ENCODE assay signal across 7 mouse cellular contexts in genomic region chr14:21824938-21825337, GRCm38 (mm10). TPM values are rescaled to one million over a fixed set of nuclear protein-coding genes. Genes with fewer than 3 reads are reported as not detected.
DNase-seq lines count a peak whose midpoint lies in the region; ATAC-seq and TF ChIP-seq lines count a peak whose summit lies in the region.

Gene Vdac2, plus strand, starts transcription at chr14:21825238.

- no peak for TF ChIP-seq RAD21 in CH12.LX (IDR thresholded peaks at IDR 0.05; ENCODE audit: low read depth, low read length)

- 96% methylated on average over 2 of the region's 2 CpGs for WGBS in forebrain, embryonic 14.5 days
- 88% methylated on average over 2 of the region's 2 CpGs for WGBS in hindbrain, embryonic 12.5 days
- WGBS in liver, embryonic 14.5 days (ENCODE audit: insufficient replicate concordance) = 78% methylated on average over 2 of the region's 2 CpGs

- H3K27me3 ChIP-seq in CH12.LX (replicated peaks) (no peaks in the 10 kb centered on the region), G1E (ENCODE audit: insufficient read depth, low read length) (no peaks in the 10 kb centered on the region)
- no peaks in the 10 kb centered on the region for H3K27me3 ChIP-seq in forebrain, embryonic 14.5 days (replicated peaks; ENCODE audit: control insufficient read depth, insufficient read depth, low read length)
- H3K27me3 ChIP-seq in hindbrain, embryonic 12.5 days = no peaks in the 10 kb centered on the region
- H3K27me3 ChIP-seq in liver, embryonic 14.5 days (ENCODE audit: control insufficient read depth, insufficient read depth, low read length) = no peaks in the 10 kb centered on the region

- dilution Hi-C loops in CH12.LX (cut with MboI; ENCODE audit: extremely low pct_ligation_motif_present, extremely low pct_unique_long_range_greater_than_20kb, low sequenced_read_pairs) = no loop called here

- no peak for TF ChIP-seq CTCF in CH12.LX (conservative IDR thresholded peaks at IDR 0.05 in 1 of 2, IDR thresholded peaks at IDR 0.05 in 1 of 2; ENCODE audit: low read depth in 2 of 2, low read length in 2 of 2)
- TF ChIP-seq CTCF in G1E (IDR thresholded peaks at IDR 0.05; ENCODE audit: low read depth, low read length) = no peak
- no peak for TF ChIP-seq CTCF in liver, embryonic 14.5 days (IDR thresholded peaks at IDR 0.05; ENCODE audit: low read depth)

- no peak for TF ChIP-seq EP300 in CH12.LX (IDR thresholded peaks at IDR 0.05; ENCODE audit: low read length)
- no peak for TF ChIP-seq EP300 in liver, embryonic 14.5 days (IDR thresholded peaks at IDR 0.05; ENCODE audit: low read depth)

- no peak for ATAC-seq in G1E (ENCODE audit: extremely low read depth, insufficient number of reproducible peaks, low FRiP score, poor library complexity, severe bottlenecking)
- no peak for ATAC-seq in forebrain, embryonic 14.5 days
- no peak for ATAC-seq in hindbrain, embryonic 12.5 days (ENCODE audit: low FRiP score)
- no peak for ATAC-seq in liver, embryonic 14.5 days (ENCODE audit: insufficient read depth)

- no peaks in the 10 kb centered on the region for H3K79me2 ChIP-seq in CH12.LX (replicated peaks; ENCODE audit: control insufficient read depth, extremely low read depth, insufficient read depth, poor library complexity, severe bottlenecking)

- no peak within 1 kb of the TSS for H3K4me3 ChIP-seq in CH12.LX (replicated peaks in 1 of 3; ENCODE audit: low read depth in 2 of 3, low read length in 2 of 3, poor library complexity in 1 of 3)
- H3K4me3 ChIP-seq in G1E (ENCODE audit: low read depth, low read length) = no peak within 1 kb of the TSS
- H3K4me3 ChIP-seq in forebrain, embryonic 14.5 days (ENCODE audit: low read depth, low read length) = no peak within 1 kb of the TSS
- no peak within 1 kb of the TSS for H3K4me3 ChIP-seq in hindbrain, embryonic 12.5 days
- H3K4me3 ChIP-seq in liver, embryonic 14.5 days (ENCODE audit: insufficient read depth in 1 of 2, low read depth in 2 of 2, low read length in 2 of 2) = no peak within 1 kb of the TSS

- TF ChIP-seq POLR2A in CH12.LX (IDR thresholded peaks at IDR 0.05; ENCODE audit: low read depth, low read length) = no peak

- DNase-seq in CH12.LX (ENCODE audit: extremely low read depth) (no peak), G1E (ENCODE audit: low spot score) (no peak)
- no peak for DNase-seq in forebrain, embryonic 14.5 days (ENCODE audit: low spot score)
- no peak for DNase-seq in liver, embryonic 14.5 days (ENCODE audit: low read depth in 3 of 3, low spot score in 3 of 3)
- no peak for DNase-seq in spleen, adult 12 weeks (ENCODE audit: low spot score)
- DNase-seq in urinary bladder, postnatal 25 days (ENCODE audit: low spot score) = no peak

- in situ Hi-C loops in CH12.LX (cut with MboI; ENCODE audit: low pct_ligation_motif_present, low pct_unique_long_range_greater_than_20kb, low sequenced_read_pairs) = no loop called here

- H3K9me3 ChIP-seq in CH12.LX (replicated peaks; ENCODE audit: low read length) (no peaks in the 10 kb centered on the region), G1E (replicated peaks) (no peaks in the 10 kb centered on the region)
- no peaks in the 10 kb centered on the region for H3K9me3 ChIP-seq in forebrain, embryonic 14.5 days (replicated peaks; ENCODE audit: control insufficient read depth, low read length)
- no peaks in the 10 kb centered on the region for H3K9me3 ChIP-seq in hindbrain, embryonic 12.5 days (replicated peaks)
- no peaks in the 10 kb centered on the region for H3K9me3 ChIP-seq in liver, embryonic 14.5 days (ENCODE audit: control insufficient read depth, low read length)

- H3K27ac ChIP-seq in CH12.LX (ENCODE audit: insufficient read depth, low read depth) = no peak within 1 kb of the TSS
- H3K27ac ChIP-seq in forebrain, embryonic 14.5 days (ENCODE audit: low read depth, low read length) = no peak within 1 kb of the TSS
- no peak within 1 kb of the TSS for H3K27ac ChIP-seq in hindbrain, embryonic 12.5 days
- H3K27ac ChIP-seq in liver, embryonic 14.5 days = peak within 1 kb of the TSS; percentile 89; the same call in 1 of the 2 replicates

- H3K36me3 ChIP-seq in CH12.LX (replicated peaks in 1 of 2; ENCODE audit: control insufficient read depth in 1 of 2, insufficient read depth in 1 of 2, low read length in 1 of 2) (no peaks in the 10 kb centered on the region), G1E (replicated peaks) (no peaks in the 10 kb centered on the region)
- no peaks in the 10 kb centered on the region for H3K36me3 ChIP-seq in forebrain, embryonic 14.5 days (ENCODE audit: control insufficient read depth, insufficient read depth, low read length)
- H3K36me3 ChIP-seq in hindbrain, embryonic 12.5 days = no peaks in the 10 kb centered on the region
- no peaks in the 10 kb centered on the region for H3K36me3 ChIP-seq in liver, embryonic 14.5 days (replicated peaks; ENCODE audit: control insufficient read depth, insufficient read depth, low read depth)

- peaks cover 0 to 2% of the 10 kb centered on the region in 2 experiments; a peak in 1 of 4 replicates for H3K4me1 ChIP-seq in CH12.LX (ENCODE audit: control insufficient read depth in 1 of 2, insufficient read depth in 2 of 2)
- peaks cover 46% of the 10 kb centered on the region for H3K4me1 ChIP-seq in G1E (ENCODE audit: insufficient read depth, low read depth, low read length)
- no peaks in the 10 kb centered on the region for H3K4me1 ChIP-seq in forebrain, embryonic 14.5 days (ENCODE audit: control insufficient read depth, insufficient read depth, low read length)
- H3K4me1 ChIP-seq in hindbrain, embryonic 12.5 days = peaks cover 4% of the 10 kb centered on the region
- peaks cover 26 to 40% of the 10 kb centered on the region in 2 experiments for H3K4me1 ChIP-seq in liver, embryonic 14.5 days (replicated peaks; ENCODE audit: control insufficient read depth in 2 of 2, insufficient read depth in 2 of 2, low read length in 1 of 2)

- no peak within 1 kb of the TSS for H3K4me2 ChIP-seq in CH12.LX (ENCODE audit: insufficient read depth, low read depth, poor library complexity, severe bottlenecking)
- H3K4me2 ChIP-seq in forebrain, embryonic 14.5 days (ENCODE audit: low read length) = no peak within 1 kb of the TSS
- H3K4me2 ChIP-seq in hindbrain, embryonic 12.5 days (replicated peaks) = no peak within 1 kb of the TSS
- H3K4me2 ChIP-seq in liver, embryonic 14.5 days (ENCODE audit: low read depth) = no peak within 1 kb of the TSS

- no peak within 1 kb of the TSS for H3K9ac ChIP-seq in CH12.LX (ENCODE audit: insufficient read depth, low read depth)
- H3K9ac ChIP-seq in forebrain, embryonic 14.5 days (ENCODE audit: low read length) = no peak within 1 kb of the TSS
- H3K9ac ChIP-seq in hindbrain, embryonic 12.5 days = no peak within 1 kb of the TSS
- no peak within 1 kb of the TSS for H3K9ac ChIP-seq in liver, embryonic 14.5 days (replicated peaks)

TF ChIP-seq in CH12.LX, 34 proteins besides CTCF, POLR2A, EP300 and RAD21:
- no peak for TF ChIP-seq MAZ (IDR thresholded peaks at IDR 0.05; ENCODE audit: low read depth, low read length)
- TF ChIP-seq MEF2A (IDR thresholded peaks at IDR 0.05; ENCODE audit: borderline replicate concordance, low read depth, low read length) = no peak
- TF ChIP-seq USF1 (IDR thresholded peaks at IDR 0.05; ENCODE audit: low read depth, low read length) = no peak
- no peak for TF ChIP-seq BHLHE40 (IDR thresholded peaks at IDR 0.05; ENCODE audit: low read depth, low read length)
- no peak for TF ChIP-seq MAFK (IDR thresholded peaks at IDR 0.05; ENCODE audit: insufficient replicate concordance, low read length)
- TF ChIP-seq USF2 (conservative IDR thresholded peaks at IDR 0.05; ENCODE audit: low read depth, low read length) = no peak
- no peak for TF ChIP-seq ZNF384 (IDR thresholded peaks at IDR 0.05; ENCODE audit: low read depth, low read length)
TF ChIP-seq in CH12.LX: peak in this region for 0.

RNA-seq across cellular contexts. Expression of gene Vdac2, which starts in this region (rescaled TPM):
- total RNA-seq in CH12.LX (2012; rRNA removed) = 268 and 332 TPM in 2 replicates
- total RNA-seq in CH12.LX (2014; rRNA removed) = 475 and 538 TPM in 2 replicates
- polyA plus RNA-seq in CH12.LX (2012; ENCODE audit: insufficient read length, low read depth) = 461 and 517 TPM in 2 replicates
- total RNA-seq in G1E (2014; fragmentation: Nextera tagmentation) = 525 and 570 TPM in 2 replicates
- total RNA-seq in G1E (2017) = 445 and 495 TPM in 2 replicates
- 636 and 648 TPM in 2 replicates for polyA plus RNA-seq in G1E (2012)
- 292 TPM in 2 replicates for polyA plus RNA-seq in forebrain, embryonic 14.5 days (2014; fragmentation: Nextera tagmentation; extraction: Ambion mirVana)
- 245 and 257 TPM in 2 replicates for polyA plus RNA-seq in hindbrain, embryonic 12.5 days (2016; fragmentation: Nextera tagmentation; extraction: Ambion mirVana)
- polyA plus RNA-seq in liver, embryonic 14.5 days (2012; rRNA removed) = 54.2 and 80.9 TPM in 2 replicates
- polyA plus RNA-seq in liver, embryonic 14.5 days (2014; fragmentation: Nextera tagmentation; extraction: Ambion mirVana) = 126 and 134 TPM in 2 replicates
